Mouse (Mus musculus) ovary, postnatal 36 days (tissue): ENCODE data around the gene Tmem216.

ENCODE experiments used
- DNase-seq: peaks from one replicate; pipeline ENCODE4 v3.0.0; 2022; ENCODE audit warnings: low spot score, mixed read lengths

The Tmem216 gene

GRCm38 (mm10) chr19:10555624-10556510 lies at the start of gene Tmem216:
Gene Tmem216 (minus strand): TSS chr19:10556238.
- peak; percentile 85 for DNase-seq

DNA sequence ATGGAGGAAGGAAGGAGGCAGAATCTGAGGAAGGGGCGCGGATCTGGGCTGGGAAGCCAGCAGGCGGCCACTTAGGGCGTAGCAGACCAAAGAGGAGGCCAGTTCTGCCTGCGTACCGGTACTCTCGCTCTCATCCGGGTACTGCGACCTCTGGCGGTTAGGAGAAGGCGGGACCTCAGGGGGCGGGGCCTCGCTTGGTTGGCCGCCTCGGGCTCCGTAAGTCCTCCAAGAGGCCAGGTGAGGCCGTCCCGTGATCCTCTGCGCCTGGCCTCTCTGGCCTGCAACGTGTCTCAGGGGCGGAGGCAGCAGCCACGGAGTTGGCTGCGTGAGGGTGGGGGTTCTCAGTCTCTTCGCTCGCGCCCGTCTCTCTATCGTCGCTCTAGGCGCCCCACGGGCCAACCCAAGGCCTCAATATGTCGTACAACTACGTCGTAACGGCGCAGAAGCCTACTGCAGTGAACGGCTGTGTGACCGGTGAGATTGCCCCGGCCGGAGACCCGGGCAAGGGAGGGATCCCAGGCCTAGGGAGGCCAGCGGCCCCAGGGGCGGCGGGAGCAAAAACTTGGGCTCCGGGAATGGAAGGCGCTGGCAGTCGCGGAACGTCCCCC lies 49.4 kb upstream of the Tmem216 start, which contains the start of the genes Ddb1 and Tkfc:
Gene Ddb1 (plus strand): TSS at position 35 of the 608 bp plus-strand sequence.
Gene Tkfc (minus strand): TSS at position 362 of the 608 bp plus-strand sequence.
- DNase-seq, result peak; percentile 99

- DNase-seq, result no peak
These were observed 48.5 kb upstream of the Tmem216 start for GRCm38 (mm10) chr19:10604534-10604933.

GRCm38 (mm10) chr19:10603660-10604523 lies 47.9 kb upstream of the Tmem216 start:
- no peak for DNase-seq

GRCm38 (mm10) chr19:10602787-10603186 lies 46.7 kb upstream of the Tmem216 start:
- DNase-seq, result peak; percentile 86

- DNase-seq, result no peak
These were observed 46.3 kb upstream of the Tmem216 start for GRCm38 (mm10) chr19:10602247-10602769.

DNA sequence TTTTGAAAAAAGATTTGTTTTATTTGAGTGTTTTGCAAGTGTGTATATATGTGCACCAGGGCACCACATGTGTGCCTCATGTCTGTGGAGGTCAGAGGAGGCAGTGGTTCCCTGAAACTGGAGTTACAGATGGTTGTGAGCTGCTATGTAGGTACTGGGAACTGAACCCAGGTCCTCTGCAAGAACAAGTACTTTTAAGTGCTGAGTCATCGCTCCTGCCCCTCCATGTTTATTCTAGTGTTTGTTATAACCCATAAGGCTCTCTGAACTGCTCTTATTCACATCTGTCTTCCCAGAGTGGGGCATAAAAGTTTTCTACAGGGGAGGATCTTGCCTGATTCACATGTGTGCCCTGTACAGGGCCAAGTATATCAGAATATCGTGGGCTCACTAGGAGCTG lies 43.6 kb upstream of the Tmem216 start:
- no peak for DNase-seq

- no peak for DNase-seq
These were observed 42.1 kb upstream of the Tmem216 start for GRCm38 (mm10) chr19:10598188-10598587.

DNA sequence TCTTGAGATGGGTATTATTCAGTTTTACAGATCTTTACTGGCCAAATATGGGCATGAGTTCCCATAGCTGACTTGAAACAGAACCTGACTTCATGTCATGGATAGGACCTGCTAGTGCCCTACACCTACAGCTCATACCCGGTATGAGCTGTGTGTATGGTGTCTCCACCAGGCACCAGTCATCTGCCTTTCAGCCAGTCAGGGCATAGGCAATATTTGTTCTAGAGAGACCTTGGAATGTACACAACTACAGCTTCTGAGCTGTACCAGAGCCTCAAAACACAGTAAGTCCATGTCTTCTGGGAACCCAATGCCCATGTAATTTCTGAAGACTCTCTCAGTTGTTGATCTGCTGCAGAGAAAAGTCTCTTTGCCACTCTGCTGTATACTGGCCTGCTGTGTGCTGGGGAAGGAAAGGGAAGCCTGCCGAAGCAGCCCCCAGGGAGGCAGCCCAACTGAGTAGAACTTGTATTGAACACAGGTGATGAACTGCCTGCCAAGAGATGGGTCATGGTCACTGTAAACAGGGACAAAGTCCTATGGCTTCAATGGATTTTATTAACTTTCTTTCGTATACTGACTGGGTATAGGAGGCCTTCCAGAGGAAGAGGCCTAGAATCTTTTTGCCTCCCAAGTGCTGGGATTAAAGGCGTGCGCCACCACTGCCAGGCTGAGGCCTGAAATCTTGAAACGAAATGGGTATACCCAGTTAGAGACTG lies 35.8 kb upstream of the Tmem216 start:
- DNase-seq, result no peak

GRCm38 (mm10) chr19:10590301-10590700 lies 34.3 kb upstream of the Tmem216 start:
- DNase-seq, result no peak

- no peak for DNase-seq
These were observed 33.3 kb upstream of the Tmem216 start for GRCm38 (mm10) chr19:10589127-10589857.

GRCm38 (mm10) chr19:10587231-10587630 lies 31.2 kb upstream of the Tmem216 start:
- DNase-seq, result no peak

DNA sequence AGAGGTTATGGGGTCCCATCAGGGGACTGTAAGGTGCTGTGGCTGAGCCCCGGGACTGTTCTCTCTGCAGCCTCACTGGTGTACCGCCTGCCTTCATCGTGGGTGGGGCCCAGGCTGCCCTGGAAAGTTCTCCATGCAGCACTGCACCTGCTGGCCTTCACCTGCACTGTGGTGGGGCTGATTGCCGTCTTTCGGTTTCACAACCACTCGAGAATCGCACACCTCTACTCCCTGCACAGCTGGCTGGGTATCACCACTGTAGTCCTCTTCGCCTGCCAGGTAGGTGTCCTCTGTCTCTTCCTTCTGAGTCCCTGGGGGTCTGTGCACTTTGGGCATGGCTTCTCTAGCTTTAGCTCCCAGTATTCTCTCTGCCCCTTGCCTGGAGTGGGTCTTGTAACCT lies 29.1 kb upstream of the Tmem216 start:
- no peak for DNase-seq

DNA sequence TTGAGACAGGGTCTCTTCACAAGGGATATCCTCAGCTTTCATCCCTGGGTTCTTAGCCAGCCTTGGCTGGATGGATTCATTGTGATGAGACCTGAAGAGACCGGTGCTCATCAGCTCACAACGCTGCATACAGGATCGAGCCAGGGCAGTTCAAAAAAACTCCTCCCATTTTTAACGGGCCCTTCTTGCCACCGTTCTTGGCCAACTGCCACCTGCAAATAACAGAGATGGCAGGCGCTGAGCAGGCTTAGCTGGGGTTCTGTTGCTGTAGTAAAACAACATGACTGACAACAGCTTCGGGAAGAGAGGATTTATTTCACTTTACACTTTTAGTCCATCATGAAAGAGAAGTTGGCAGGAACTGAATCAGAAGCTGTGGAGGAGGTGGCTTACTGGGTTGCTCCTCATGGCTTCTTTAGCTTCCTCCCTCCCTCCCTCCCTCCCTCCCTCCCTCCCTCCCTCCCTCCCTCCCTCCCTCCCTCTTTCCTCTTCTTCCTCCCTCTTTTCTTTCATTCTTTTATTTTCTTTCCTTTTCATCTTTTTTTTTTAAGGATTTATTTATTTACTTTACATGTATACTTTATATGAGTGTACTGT lies 27.6 kb upstream of the Tmem216 start:
- DNase-seq, result no peak

- DNase-seq, result no peak
These were observed 25.9 kb upstream of the Tmem216 start for GRCm38 (mm10) chr19:10581984-10582383.

DNA sequence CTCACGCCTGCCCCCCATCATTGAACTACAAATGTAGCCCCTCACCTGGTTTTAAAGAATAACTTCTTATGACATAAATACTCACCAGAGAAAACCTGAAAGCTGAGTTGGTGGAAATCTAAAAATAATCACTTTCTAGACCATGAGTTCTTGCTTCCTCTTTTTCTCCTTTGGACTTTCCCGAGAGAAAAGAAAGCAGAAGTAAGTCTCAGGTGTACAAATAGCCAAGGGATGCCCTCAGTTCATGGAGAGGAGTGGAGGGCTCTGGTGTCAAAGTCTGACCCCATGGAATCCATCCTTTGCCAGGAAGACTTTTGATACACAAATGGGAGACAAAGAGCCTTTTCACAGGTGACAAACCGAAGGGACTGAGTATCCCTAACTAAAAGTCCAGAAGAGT lies 24.7 kb upstream of the Tmem216 start:
- no peak for DNase-seq

DNA sequence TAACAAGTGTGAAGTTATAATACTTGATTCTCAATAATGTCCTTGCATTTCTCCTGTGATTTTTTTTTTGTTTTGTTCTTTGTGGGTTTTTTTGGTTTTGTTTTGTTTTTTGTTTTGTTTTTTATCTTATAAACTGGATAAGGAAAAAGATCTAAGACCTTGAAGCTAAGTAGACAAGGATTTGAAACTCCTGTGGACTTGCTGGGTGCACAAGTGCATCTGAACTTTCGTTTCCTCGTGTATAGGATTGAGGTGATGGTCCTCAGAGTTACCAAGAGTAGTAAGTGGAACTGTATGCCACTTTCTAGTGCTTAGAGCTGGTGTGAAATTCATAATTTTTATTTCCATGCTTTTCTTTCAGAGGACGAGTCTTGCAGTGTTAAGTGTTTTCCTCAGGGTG lies 24.1 kb upstream of the Tmem216 start:
- no peak for DNase-seq

GRCm38 (mm10) chr19:10576690-10577561 lies 20.9 kb upstream of the Tmem216 start, which contains the start of the genes Cyb561a3 and Tmem138:
Gene Cyb561a3 (plus strand): TSS chr19:10577172.
Gene Tmem138 (minus strand): TSS chr19:10577362.
- peak; percentile 90 for DNase-seq

- DNase-seq, result no peak
These were observed 13.6 kb upstream of the Tmem216 start for GRCm38 (mm10) chr19:10569627-10570026.
